Mouse (Mus musculus) cerebellum, postnatal 4 days (tissue): ENCODE data around the gene Mgll.
A peak's percentile ranks its signal among the peaks of the same experiment; 100 is the strongest.

Experiments used
- DNase-seq, 2 experiments: peaks; one replicate each; pipeline ENCODE4 v3.0.0; 2022; ENCODE audit warnings: low spot score in 2 of 2, mixed read lengths in 1 of 2

Mgll gene

GRCm38 (mm10) chr6:88743601-88744291, 19.5 kb downstream of the Mgll start:
- DNase-seq, result no peak

DNA sequence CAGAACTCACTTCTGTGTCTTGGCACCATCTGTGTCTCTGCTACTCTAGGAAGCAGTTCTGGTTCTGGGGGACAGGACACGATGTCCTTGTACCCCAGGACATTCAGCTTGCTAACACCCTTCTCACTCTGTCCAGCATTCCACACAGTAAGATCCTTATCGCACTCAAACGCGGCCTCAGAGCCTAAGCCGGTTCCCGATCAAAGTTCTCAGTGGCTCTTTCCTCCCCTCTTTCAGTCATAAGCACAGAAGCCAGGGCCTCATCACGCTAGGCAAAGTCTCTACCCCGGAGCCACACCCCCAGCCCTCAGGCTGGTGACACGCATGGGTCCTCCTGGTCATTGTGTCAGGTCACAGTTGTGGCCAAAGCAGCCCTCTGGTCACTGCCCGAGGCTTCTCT, 20.8 kb downstream of the Mgll start:
- no peak for DNase-seq

- no peak for DNase-seq
Measured at GRCm38 (mm10) chr6:88746271-88746670, 22.1 kb downstream of the Mgll start.

DNA sequence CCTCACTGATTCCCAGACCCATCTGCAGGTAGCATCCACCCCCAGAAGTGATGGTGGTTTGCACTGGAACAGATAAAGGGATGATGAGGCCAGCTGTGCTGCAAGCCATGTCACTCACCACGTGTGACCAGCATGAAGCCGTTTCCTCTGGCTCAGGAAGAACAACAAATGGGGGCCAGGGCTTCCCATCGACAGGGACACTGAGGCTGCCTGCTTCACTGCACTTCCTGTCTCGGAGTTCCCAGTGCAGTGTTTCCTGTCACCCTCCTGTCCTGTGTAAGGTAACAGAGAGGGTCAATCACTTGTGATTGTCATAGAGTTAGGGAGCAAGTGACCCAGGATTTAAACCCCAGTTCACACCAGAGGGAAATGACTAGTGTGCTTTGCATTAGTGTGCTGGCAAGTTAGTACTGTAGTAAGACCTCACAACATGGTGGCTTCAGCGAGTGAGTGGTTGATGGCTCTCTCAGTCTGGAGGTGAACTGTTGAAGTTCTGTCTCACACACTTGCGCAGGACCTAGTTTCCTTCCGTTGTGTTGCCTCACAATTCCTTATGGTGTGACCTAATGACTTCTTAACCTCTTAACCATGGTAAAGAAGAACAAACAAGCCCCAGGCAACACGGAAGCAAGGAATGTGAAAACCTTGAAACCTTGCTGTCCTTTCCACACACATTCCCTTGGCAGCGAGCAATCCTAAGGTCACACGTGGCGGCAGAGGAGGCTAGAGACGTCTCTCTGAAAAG, 23.3 kb downstream of the Mgll start:
- no peak for DNase-seq

DNA sequence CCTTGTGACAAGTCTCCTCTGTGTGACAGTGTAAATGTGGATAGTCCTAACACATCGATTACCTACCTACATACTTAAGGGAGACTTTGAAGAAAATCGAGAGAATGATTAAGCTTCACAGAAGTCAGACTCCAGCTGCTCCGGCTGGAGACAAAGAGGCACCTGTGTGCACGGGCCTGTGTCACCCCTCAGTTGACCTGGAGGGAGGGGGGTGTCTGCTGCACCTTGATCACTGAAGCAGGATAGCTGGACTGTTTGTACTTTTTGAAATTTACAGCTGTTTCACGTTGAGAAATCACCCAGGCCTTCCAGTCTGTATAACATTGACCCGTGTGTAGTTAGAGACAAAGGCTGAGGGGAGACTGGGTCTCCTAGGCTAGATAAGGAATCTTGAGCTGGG, 26.7 kb downstream of the Mgll start:
- DNase-seq, result no peak

DNA sequence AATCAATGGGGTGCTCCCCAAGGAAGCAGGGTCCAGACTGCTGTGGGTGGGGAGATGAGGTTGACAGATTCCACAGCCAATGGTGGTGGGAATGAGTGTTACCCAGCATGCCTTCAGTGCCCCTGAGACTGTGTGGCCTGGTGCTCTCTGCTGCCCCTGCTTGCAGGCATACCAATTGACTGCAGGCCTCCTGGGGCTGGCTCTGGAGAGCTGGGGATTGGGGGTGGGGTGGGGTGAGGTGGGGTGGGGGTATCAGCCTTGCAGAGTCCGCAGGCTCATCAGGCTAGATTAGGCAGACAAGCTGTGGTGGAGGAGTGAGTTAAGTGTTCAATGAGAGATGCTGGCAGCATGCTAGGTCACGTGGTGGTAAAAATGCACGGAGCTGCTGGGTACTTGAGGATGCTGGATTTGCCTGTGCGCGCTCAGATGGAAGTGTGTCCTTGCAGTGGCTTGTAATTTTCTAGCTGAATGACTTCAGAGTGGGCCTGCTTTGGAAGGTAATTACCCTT, 28.6 kb downstream of the Mgll start:
- DNase-seq, result no peak

DNA sequence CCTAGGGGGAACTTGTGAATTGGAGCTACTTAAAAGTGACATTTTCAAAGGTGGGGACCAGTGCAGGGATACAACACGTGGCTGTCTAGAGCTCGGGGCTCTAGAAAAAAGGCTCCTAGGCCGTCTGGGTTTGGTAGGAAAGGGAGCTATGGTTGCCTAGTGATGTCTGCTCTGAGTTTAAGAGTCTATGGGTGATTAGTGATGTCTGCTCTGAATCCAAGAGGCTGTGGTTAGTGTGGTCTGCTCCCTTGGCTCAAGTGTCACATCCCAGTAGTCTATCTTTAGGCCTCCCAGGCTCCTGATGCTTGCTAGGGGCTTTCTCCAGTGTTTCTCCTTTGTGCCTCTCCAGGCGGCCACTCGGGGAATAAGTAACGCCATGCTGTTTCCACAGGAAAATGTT, 29.4 kb downstream of the Mgll start:
- no peak for DNase-seq

DNA sequence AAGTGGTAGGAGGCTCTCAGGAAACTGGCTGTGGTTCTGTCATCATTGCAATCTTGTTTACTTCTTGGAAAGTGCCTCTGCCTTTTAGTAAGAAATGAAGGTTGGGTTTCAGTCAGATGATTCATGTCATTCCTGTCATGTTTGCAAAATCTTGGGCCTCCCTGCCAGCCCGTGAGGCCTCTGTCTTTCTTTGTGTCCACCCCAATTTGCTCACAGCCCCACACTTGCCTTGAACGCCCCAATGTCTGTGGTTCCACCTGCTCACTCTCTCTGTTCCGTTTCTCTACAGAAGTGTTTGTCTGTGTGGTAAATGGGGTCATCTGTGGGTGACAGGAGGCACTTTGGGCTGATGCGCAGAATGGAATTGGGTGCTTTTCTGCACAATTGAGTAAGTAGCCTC, 32.8 kb downstream of the Mgll start:
- DNase-seq, result no peak

GRCm38 (mm10) chr6:88758074-88758473, 33.9 kb downstream of the Mgll start:
- DNase-seq, result no peak

DNA sequence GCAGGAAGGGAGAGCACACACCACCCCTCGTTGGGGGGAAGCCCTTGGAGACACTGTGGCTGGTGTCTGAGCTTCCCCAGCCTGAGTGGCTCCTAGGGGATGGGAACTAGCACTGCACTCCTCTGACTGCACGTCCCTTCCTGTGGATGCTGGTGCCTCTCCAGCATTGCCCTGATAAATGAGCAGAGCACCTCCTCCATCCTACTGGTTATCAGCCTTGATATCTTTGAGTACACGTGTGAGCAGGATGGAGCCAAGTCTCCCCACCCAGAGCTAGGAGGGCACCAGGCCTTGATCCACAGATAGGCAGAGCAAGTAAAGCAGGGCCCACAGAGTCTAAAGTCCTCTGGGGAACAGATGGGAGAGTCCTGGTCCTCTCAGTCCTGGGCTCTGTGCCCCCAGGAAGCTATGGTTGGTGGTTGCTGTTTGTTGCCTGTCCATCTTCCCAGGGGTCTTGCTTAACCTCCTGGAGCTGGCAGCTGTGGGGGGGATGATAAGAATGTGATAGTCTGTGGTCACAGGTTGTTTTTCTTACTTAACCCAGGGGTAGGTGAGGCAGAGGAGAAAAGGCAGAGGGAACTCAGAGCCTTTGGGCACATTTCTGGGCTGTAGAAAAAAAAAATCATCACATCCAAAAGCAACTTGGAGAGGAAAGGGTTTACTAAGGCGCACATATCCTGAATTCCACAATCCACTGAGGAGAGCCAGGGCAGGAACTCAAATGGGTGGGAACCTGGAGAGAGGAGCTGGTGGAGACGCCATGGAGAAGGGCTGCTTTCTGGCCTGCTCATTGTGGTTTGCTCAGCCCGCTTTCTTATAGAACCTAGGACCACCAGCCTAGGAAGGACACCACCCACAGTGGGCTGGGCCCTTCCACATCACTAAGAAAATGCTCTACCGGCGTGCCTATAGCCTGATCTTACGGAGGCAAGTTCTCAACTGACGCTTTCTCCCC, 34.6 kb downstream of the Mgll start:
- no peak for DNase-seq

GRCm38 (mm10) chr6:88759793-88760453, 35.7 kb downstream of the Mgll start:
- DNase-seq, result peak; percentile 59 to 89

GRCm38 (mm10) chr6:88760935-88761635, 36.9 kb downstream of the Mgll start:
- DNase-seq, result peak in 1 of 2 experiments; percentile 49

- no peak for DNase-seq
Measured at GRCm38 (mm10) chr6:88761684-88762439, 37.6 kb downstream of the Mgll start.

DNA sequence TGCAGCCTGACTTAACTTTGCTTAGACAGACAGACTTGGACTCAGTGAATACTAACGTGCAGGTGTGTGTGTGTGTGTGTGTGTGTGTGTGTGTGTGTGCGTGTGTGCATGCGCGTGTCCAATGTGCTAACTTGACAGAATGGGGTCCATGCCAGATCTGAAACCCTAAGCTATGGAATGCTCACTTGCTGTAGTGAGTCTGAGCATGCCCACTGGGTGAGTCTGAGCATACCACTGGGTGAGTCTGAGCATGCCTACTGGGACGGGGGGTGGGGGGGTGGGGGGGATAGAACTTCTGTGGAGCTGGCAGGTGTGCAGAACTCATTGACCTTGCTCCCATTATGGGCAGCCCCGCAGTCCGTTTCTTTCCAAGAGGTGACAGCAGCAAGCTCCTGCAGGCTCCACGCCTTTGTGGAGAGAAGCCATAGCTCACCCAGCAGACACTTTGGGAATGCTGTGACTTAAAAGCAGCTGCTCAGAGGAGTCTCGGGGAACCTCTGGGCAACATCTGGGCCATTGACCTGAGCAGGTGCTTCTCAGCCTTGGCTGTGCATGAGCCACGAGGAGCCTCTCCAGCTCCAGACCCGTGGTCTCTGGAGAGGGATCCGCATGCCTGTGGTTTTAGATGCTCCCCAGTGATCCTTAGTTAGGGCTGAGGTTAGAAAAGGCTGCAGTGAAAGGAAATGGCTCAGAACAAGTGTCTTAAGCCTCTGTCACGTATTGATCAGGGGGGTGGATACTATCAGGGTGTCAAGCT, 38.4 kb downstream of the Mgll start:
- no peak for DNase-seq

GRCm38 (mm10) chr6:88763518-88764077, 39.4 kb downstream of the Mgll start:
- DNase-seq, result no peak

GRCm38 (mm10) chr6:88764281-88764680, 40.1 kb downstream of the Mgll start:
- DNase-seq, result no peak

- no peak for DNase-seq
Measured at GRCm38 (mm10) chr6:88767740-88768139, 43.5 kb downstream of the Mgll start.

DNA sequence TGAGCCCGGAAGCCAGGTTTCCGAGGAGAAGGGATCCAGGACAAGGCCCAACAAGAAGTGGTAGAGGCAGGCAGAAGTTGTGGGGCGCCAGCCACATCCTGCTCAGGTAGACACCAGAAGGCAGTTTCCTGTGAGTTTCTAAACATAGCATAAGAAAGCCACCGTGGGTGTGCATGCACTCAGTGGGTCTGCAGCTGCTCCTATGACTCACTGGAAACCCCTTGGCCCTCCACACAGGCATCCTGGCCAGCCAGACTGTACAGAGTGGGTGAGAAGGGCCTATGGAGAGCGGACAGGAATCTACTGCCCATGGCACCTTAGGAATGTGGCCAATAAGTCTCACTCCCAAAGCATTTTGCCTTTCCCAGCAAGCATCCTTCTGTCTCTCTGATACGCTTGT, 45.5 kb downstream of the Mgll start:
- DNase-seq, result no peak

DNA sequence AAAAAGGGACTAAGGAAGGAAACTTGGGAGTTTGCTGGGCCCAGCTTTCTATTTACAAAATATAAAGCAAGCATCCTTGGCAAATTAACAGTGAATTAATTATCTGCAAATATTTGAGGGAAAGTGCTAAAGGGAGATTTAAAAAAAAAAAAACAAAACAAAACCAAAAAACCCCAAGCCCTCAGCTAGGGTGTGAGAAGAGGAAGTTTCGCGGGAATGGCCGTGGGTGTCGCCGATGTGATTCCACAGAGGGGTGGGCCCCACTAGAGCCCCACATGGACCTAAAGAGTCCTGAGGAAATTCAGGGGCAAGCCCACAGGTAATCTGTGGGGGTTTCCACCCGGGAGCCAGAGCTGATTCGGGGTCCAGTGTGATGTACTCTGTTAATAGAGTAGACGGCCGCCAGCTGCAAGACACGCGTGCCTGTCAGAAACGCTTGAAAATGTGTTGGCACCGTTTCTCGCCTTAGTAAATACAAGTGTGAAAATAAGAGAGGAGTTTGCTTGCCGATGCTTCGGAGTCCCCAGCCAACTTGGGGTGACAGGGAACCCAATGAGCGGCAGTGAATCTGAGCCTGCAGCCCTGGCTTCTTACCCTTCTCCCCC, 46.2 kb downstream of the Mgll start:
- DNase-seq, result no peak
